Mouse (Mus musculus): ENCODE results near the gene Crx.

GRCm38 (mm10) chr7:15916996-15917395 is 37.2 kb upstream of the Crx start:
- TF ChIP-seq CTCF (IDR thresholded peaks at IDR 0.05; ENCODE audit: low read depth, low read length) (no peak), POLR2A (IDR thresholded peaks at IDR 0.05; ENCODE audit: extremely low read depth, insufficient read depth, low read length) (no peak)
